Mouse (Mus musculus) C2C12 (cell line): ENCODE data around the gene Tagln.

Experiments used
- CEBPB ChIP-seq: IDR thresholded peaks from one replicate; pipeline ENCODE4 v1.6.1; 2011; ENCODE audit warnings: low read depth, mild to moderate bottlenecking, control low read depth, moderate library complexity
- CTCF ChIP-seq: IDR thresholded peaks from one replicate; pipeline ENCODE4 v1.5.1; 2011; ENCODE audit not compliant: control insufficient read depth, insufficient read depth, insufficient read length
- FOSL1 ChIP-seq: IDR thresholded peaks from one replicate; pipeline ENCODE4 v1.8.0; 2011; ENCODE audit warnings: mild to moderate bottlenecking, low read length; ENCODE audit not compliant: poor library complexity, insufficient read depth, severe bottlenecking
- MAX ChIP-seq: IDR thresholded peaks from one replicate; pipeline ENCODE4 v1.6.1; 2011; ENCODE audit warnings: mild to moderate bottlenecking, control low read depth
- MYOG ChIP-seq: IDR thresholded peaks from one replicate; pipeline ENCODE4 v1.6.1; 2011; ENCODE audit not compliant: control insufficient read depth, insufficient read length; ENCODE audit errors: extremely low read depth

GRCm38 (mm10) chr9:45931958-45932357 lies 3.9 kb downstream of the Tagln start:
- no peak for TF ChIP-seq CTCF
- TF ChIP-seq MYOG: no peak
- no peak for TF ChIP-seq MAX
- no peak for TF ChIP-seq FOSL1
- TF ChIP-seq CEBPB: no peak
